Mouse (Mus musculus) lung, postnatal 4 days (tissue): ENCODE data around the gene Fcer1g.

ENCODE experiments used
- DNase-seq, 2 experiments: peaks; one replicate each; pipeline ENCODE4 v3.0.0; 2021

The Fcer1g gene

DNA sequence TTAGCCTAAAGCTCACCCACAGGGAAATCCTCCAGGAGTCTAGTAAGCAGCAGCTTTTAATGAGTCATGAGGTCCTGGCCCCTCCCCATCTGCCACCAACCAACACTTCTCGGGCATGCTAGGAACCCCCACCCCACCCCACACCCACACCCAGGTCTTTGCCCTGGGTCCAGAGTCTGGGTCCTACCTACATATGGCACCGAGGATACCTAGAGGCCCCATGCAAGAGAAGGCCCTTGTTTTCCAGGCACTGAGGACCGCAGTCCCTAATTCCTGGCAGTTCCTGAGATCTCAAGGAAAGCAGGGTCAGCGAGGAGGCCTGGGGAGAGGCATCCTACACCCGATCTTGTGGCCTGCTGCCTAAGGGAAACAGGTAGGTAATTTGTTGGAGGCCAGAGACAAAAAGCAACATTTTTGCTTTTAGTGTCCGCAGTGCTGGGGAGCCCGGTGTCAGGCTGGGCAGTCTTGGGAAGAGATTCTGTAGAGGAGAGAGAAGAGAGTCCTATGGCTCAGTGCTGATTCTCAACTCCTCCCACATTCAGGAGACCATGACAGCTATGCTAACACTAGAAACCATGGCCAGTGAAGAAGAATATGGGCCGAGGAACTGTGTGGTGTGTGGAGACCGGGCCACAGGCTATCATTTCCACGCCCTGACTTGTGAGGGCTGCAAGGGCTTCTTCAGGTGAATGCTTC lies 20.2 kb downstream of the Fcer1g start, which contains the start of gene Nr1i3:
Gene Nr1i3, plus strand, starts transcription at position 170 of the 696 bp plus-strand sequence.
- no peak for DNase-seq

DNA sequence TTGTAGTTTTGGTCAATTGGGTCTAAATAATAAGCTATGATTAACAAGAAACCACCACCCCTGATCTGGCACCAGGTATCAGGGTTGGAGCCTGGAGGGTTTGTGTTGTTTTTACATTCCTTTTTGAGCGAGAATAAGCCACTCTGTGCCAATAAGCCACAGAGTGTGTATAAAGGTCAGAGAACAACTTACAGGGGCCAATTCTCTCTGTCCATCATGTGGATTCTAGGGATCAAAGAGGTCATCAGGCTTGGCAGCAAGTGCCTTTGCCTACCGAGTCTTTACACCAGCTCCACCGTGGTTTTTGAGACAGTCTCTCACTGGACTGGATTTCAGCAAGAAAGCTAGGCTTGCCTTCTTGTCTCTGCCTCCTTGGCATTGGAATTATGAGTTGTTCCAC lies 21.3 kb downstream of the Fcer1g start:
- no peak for DNase-seq

DNA sequence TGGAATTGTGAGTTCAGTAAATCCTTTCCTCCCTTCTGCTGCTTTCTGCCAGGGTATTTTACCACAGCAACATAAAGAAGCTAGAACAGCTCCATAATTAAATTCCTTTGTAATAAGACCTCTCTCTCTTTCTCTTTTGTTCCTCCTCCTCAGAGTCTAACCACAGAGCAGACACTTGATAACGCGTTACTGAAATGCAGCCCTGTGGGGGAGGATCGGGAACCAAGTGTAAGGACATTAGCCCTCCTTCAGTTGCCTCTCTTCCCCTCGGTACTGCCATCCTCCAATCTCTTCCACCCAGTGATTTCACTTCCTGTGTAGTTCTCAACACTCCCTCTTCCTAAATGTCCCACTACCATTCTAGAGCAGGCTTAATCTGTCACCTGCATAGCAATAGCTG lies 24.8 kb downstream of the Fcer1g start:
- no peak for DNase-seq

DNA sequence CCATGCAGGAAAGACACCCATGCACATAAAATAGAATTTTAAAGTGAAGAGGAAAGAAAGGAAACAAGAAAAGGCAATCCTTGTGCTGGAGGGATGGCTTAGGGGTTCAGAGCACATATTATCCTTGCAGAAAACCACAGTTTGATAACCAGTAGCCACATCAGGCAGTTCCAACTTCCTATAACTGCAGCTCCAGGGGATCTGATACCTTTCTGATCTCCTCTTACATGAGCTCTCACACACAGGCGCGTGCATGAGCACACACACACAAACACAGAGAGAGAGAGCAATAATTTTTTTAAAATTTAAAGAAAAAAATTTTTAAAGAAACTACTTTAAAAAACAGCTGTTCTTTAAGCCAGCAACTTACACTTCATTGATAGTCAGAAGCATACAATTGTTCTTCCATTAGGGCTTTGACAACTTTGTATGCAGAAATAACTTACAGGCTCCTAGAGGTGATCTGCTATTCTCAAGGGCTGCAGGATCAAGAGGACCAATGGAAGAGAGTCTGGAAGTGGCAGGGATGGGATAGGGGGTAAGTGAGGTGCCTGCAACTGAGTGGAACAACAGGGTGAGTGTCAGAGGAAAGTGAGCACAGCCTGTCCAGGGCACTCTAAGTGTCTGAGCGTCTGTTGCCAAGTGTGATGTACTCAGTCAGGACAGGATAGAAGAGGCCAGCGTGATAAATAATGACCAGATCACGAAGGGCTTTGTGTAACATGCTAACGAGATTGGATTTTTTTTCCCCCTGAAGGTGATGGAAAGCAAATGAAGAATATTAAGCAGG lies 28.3 kb downstream of the Fcer1g start:
- DNase-seq = no peak

DNA sequence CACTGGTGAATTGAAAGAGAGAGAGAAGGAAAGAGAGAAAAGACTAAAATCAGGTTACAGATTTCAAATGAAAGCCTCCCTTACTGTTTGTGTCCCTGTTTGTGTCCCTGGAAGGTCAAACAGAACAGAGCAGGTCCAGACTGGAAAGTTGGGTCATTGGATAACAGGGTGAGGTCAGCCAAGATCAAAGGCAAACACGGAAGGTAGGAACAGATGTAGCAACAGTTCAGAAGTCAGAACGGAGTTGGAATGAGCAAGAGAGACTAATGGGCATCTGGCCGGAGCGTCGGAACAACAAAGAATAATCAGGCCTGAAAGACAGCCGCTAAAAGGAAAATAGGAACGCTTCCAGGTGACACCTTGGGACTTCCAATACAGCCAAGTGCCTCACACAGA lies 29.9 kb downstream of the Fcer1g start:
- DNase-seq = no peak

DNA sequence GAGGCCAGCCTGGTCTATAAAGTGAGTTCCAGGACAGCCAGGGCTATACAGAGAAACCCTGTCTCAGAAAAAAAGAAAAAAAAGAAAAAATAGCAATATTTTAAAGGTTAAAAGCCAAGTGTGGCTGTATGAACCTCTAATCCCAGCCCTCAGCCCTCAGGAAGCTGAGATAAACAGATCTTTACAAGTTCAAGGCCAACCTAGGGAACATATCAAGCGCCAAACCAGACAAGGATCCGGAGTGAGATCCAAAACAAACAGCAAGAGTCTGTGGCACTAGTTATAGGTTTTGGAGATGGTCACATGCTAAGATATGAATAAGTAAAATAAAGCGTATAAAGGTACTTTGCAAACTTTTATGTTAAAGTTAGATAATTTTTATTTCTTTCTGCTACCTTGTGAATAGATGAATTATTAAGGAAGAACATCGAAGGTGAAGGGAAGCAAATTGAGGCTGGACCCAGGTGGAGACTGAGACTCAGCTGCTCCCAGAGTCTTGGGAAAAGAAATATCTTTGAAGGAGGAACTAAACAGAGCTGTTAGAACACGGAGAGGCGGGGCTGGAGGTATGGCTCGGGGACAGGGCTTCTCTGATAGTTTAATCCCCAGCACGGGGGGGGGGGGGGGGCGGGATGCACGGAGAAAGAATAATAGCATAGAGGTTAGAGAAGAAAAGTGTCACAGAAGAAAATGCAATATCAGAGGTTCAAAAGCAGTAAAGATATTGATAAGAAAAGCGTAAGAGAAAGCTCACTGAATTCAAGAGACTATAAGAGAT lies 30.5 kb downstream of the Fcer1g start:
- DNase-seq = no peak

DNA sequence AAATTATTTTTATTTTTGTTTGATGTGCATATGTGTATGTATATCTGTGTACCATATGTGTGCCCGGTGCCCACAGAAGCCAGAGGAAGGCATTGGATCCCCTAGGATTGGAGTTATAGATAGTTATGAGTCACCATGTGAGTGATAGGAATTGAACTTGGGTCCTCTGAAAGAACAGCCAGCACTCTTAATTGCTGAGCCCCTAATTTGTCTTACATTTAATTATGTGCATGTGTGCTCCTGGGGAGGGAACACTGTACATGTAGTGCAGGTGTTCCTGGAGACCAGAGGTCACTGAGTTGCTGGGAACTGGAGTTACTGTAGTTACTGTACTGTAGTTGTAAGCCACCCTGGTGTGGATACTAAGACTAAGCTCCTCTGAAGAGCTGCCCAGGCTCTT lies 33.4 kb downstream of the Fcer1g start:
- no peak for DNase-seq

DNA sequence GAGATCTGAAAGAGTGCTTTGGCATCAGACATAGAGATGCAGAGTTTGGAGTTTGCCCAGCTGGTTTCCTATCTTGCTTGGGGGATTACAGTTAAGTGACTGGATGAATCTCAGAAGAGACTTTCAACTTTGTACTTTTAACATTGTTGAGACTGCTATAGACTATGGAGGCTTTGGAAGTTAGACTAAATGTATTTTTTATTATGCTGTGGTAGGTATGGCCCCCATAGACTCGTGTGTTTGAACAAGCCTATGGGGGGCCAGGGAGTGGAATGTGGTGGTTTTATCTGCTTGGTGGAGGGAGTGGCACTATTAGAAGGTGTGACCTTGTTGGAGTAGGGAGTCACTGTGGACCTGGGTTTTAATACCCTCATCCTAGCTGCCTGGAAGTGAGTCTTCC lies 34.6 kb downstream of the Fcer1g start:
- DNase-seq = no peak

DNA sequence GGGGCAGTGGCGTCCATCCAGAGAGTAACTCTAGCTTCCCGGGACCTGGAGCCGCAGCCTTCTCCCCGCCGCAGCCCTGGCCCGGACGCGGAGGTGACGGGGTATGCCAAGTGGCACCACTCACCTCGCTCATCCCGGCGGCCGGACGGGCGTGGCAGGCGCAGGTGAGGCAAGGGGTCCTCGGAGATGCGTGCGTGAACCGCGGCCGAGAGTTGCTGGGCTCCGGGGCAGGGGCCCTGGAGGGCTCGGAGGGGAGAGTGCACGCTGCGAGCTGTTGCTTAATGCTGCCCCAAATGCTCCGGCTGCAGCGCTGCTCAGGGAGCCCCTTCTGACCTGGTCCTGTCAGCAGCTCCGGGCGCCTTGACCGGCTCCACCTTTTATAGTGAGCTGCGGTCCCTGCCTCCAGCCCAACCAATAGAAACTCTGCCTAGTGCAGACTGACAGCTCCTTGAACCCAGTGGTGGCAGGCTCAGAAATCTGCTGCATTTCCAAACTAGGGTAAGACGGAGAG lies 38.2 kb downstream of the Fcer1g start, which contains the start of gene Pcp4l1:
Gene Pcp4l1, minus strand, starts transcription at position 382 of the 511 bp plus-strand sequence.
- DNase-seq = peak; percentile 43 to 67

DNA sequence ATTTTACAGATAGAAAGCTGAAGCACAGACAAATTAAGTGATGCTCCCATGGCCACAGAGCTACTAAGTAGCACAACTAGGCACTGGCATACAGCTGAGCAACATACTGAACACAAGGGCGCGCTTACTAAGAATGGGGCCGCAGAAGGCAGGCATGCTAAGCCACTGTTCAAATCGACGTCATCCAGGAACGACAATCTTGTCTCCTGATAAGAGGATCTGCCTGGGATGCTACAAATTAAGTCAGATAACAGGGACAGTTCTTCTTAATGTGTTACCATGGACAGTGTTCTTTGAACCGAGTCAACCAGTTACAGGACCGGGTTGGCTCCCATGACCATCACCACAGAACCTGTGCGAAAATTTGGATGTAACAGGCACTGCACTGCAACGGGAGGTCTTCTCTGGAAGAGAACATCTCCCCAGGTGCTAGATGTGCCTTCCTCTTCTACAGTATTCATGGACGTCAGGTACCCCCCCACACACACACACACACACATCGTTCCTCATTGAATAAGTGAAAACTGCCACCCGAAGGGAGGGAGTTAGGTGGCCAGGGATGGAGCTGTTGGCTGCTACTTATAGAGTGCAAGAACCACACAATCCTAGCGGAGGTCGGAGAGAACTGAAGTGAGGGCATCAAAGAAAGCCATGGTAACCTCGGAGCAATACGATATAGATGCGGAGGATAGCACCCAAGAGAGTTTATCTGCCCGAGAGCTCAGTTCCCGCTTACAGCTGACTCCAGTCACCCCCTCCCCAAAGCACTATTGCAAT lies 38.9 kb downstream of the Fcer1g start:
- DNase-seq = no peak

DNA sequence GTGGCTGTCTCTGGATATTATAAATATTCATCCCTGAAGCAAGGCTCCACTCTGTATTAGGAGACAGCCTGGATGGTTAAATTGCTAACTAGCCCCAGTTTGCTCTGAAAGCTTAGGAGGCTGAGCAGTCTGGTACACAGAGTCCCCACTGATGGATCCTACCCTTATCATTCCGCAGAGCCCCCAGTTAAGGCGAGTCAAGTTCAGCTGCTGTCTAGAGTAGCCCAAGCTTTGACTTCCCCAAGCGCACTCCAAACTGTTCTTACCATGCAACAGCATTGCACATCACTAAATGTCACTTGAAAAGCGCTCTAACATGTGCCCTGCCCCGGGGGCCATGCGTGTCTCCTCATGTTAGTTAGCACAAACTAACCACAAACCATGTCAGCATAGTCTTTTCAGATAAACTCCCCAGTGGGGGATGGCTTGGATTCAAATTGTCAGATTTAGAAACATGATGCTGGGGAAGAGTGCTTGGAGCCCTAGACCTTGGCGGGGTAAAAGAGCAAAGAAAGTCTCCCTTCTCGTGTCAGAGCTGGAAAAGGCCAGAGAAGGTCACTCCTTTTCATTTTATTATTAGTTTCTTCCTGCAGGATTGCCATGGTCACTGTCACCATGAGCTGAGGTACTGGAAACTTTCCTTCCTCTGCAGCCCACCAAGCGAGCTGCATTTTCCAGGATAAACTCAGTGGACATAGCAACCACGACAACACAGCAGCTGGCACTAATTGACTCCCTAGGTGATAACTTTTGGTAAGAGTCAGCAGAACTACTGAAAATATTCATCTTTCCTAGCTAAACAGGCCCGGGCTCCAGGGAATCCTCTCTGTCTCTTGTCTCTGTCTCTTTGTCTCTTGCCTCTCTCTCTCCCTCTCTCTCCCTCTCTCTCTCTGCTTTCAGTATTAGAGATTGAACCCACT lies 40.0 kb downstream of the Fcer1g start:
- no peak for DNase-seq

DNA sequence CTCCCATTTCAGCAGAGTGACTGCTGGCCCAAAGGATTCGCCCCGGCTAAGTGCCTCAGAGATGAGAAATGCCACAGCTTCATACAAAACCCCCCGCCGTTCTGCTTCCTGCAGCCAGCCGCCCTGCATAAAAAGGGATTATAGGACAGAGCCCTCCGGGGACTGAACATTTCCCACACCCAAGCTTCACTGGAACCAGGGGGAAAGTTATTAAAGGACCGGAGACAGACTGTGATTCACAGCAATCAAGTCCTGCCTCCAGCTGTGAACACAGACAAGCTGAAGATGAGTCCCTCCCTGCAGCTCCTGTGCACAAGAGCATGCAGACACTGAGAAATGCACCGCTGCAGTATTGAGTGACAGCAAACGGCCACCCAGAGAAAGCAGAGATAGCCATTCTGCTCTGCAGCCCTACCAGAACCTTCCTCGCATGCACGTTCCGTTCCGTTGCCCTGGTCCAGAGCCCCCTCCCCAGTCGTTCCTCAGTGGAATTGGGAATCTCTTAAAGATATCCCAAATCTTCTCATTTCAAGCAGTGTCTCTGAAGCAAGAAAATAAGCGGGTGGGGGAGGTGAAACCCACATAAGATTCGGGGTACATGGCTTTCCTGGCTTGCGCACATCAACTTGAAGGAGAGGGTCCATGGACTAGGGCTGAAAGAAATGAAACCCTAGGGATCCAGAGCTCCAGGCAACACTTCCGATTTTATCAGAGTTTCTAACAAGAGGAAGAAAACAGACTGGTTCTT lies 40.9 kb downstream of the Fcer1g start:
- no peak for DNase-seq

DNA sequence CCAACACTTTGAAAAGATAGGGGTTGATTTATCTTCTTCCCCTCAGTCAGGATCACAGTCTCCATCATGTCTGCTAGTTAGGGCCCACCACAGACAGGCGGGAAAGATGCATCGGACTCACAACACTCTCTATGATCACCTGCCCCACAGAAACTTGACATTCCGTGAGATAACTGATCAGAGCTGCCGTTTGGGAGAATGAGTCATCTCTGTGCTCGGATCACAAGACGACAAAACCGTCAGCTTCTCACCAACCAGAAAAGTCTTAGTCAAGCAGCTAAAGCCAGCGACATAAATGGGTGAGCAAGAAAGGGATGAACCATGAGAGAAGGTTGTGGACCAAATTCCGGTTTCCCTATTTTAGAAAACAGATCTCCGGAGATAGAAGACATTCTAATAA lies 41.9 kb downstream of the Fcer1g start:
- DNase-seq = no peak

DNA sequence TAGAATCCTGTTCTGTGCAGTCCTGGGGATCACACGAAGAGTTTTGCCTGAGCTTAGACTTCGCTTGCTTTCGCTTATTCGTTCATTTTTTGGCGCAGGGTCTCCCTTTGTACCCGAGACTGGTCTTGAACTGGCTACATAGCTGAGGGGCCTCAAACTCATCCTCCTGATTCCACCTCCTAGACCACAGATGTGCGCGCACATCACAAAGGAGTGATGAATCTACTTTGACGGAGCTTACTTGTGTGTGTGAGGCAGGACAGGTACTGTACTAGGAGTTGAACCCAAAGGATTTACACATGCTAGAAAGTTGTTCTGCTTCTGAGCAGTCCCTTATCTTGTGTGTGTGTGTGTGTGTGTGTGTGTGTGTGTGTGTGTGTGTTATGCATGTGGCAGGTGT lies 43.3 kb downstream of the Fcer1g start:
- DNase-seq = no peak

DNA sequence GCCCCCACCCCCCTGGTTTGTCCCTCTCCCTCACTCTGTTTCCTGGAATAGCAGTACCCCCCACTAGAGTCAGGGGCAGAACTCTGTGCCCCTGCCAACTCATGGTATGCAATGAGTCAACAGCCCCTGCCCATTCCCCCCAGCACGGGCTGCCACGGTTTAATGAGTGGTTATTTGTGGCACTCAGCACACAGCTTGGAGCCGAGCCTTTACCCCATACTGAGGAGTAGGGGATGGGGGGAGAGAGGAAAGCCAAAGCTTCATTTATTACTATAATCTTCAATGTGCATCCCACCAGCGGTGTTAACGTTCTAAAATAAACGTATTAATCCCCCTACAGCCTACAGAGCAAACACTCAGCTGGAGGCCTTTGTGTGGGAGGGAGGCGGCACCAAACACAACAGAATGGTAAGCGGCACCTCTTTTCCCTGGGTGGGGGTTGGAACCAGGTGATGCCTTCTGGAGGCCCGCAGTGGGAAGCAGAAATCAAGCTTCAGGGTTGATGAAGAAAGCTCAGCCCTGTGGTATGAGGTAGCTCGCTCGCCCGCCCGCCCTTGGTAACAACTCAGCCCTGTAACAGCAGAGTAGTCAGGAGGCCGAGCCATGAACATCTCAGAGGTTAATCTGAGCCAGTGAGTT lies 44.6 kb downstream of the Fcer1g start:
- DNase-seq = no peak

DNA sequence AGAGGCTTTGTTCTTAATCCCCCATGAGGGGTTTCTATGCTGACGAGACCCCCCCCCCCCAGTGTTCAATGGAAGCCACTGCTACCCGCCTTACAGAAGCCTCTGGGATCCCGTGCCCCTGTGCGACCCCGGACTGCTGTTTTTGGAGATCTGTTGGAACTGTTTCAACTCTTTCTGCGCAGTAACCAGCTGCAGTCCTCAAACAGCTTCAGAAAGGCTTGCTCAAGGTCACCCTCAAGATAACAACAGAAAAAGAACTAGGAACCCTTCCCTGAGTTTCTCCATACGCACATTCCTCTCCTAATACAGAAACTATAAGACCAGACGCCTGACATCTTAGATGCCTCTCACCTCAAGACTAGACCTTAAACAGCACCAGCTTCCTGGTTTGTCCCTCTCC lies 45.1 kb downstream of the Fcer1g start:
- no peak for DNase-seq

DNA sequence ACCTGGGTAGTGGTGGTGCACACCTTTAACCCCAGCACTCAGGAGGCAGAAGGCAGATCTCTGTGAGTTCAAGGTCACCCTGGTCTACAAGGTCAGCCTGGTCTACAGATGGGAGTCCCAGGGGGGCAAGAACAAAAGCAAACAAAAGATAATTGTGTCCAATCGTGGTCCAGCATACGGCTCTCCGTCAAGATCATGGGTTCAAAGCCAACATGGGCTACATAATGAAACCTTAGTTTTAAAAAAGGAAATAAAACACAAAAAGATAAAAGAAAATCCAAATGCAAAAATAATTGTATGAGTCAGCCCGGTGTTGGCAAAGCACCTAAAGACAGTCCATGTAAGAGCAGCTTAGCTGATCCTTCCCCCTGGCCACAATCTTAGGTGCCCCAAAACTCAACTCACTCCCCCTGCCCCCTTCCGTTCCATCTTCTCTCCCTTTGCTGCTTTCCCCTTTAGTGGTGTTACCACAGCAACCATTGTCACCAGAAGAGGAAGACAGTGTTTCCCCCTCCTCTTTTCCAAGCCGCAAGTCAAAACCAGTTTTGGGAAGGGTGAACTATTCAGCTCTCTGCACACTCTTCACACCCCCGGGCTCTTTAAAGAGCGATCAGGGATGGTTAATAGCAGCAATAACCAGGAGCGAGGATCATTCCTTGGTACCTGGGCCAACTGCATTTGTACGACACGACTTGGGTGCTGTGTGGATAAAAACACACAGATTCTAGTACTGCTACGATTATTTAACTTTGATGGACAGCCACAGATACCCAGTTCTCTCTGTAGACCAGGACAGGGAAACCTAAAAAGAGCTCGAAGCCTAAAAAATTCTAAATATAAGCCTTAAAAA lies 46.1 kb downstream of the Fcer1g start:
- no peak for DNase-seq

DNA sequence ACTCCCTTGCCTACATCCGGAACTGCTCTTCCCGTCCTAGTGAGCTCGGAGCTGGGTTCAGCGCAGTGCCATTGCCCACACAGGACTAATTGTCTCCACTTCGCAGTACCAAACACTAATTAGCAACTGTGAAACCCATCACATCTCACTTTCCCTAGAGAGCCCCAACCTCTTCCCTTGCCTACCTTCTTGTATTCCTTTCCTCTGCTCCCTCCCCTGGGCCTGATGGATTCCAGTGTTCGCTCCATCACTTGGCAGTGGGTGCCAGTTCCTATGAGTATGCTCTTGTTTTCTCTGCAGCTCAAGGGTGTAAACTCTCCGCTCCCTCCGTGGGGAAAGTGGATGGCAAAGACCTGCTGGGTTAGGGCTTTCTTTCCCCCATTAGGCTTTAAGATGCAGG lies 48.5 kb downstream of the Fcer1g start:
- no peak for DNase-seq

DNA sequence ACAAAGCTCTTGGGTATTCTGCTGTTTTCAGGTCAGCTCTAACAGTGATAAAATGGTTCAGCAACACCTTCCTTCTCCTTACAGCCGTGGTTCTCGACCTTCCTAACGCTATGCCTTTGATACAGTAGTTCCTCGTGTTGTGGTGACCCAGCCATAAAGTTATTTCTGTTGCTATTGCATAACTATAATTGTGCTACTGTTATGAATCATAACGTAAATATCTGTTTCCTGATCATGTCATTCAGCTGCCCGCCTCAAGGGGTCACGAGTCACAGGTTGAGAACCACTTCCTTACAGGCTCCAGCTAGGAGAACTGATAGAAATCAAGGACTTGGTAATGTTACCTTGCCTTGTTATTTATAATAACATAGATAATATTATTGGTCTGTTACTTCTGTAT lies 49.9 kb downstream of the Fcer1g start:
- DNase-seq = peak; percentile 67 to 77
